Mouse (Mus musculus): ENCODE data around the gene Paqr6. TPM values are rescaled to one million over a fixed set of nuclear protein-coding genes. Genes with fewer than 3 reads are reported as not detected.

Paqr6 gene
- total RNA-seq, 1 experiment = 1.6 TPM

DNA sequence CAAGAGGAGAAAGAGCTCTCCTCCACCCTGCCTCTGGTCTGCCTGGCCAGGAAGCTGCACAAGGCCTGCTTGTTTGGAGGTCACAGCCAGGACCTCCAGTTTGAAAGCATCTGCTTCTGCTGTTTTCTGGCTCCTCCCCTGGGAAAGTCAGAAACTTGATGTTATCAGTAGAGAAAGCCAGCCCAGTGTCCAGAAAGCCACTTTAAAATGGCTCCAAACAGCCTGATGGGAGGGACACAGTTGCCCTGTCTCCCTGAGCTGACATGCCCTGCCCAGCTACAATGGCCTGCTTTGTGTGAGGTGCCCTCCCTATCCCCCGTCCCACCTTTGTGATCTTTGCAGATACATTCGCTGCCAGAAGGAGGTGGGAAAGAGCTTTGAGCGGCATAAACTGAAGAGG lies 4.4 kb upstream of the Paqr6 start:
- Histone ChIP-seq H3K9ac (ENCODE audit: insufficient read depth, low read depth, low read length, poor library complexity, severe bottlenecking) (no peak overlapping the region), H3K27ac (ENCODE audit: insufficient read depth, low read depth, low read length, poor library complexity, severe bottlenecking) (no peak overlapping the region), H3K9me3 (ENCODE audit: control insufficient read depth, insufficient read depth, low read depth, low read length) (no peaks in the 10 kb centered on the region), H3K4me1 (ENCODE audit: control insufficient read depth in 2 of 2, insufficient read depth in 2 of 2, low read length in 2 of 2, poor library complexity in 1 of 2) (peaks cover 0 to 12% of the 10 kb centered on the region in 2 experiments; a peak in 2 of 4 replicates), H3K4me3 (ENCODE audit: insufficient read depth in 1 of 2, low read depth in 1 of 2, low read length in 2 of 2, poor library complexity in 1 of 2, severe bottlenecking in 1 of 2) (no peak overlapping the region), H3K36me3 (ENCODE audit: control insufficient read depth, insufficient read depth, low read length, poor library complexity, severe bottlenecking) (peaks cover 72% of the 10 kb centered on the region)
- no peak for DNase-seq (ENCODE audit: low read depth, low spot score)
- no peak for TF ChIP-seq ZC3H11A (IDR thresholded peaks at IDR 0.05; ENCODE audit: borderline replicate concordance, low read depth, low read length)
- in situ Hi-C loops (cut with MboI; ENCODE audit: low sequenced_read_pairs in 2 of 2, unreplicated experiment in 2 of 2) = no loop called here

DNA sequence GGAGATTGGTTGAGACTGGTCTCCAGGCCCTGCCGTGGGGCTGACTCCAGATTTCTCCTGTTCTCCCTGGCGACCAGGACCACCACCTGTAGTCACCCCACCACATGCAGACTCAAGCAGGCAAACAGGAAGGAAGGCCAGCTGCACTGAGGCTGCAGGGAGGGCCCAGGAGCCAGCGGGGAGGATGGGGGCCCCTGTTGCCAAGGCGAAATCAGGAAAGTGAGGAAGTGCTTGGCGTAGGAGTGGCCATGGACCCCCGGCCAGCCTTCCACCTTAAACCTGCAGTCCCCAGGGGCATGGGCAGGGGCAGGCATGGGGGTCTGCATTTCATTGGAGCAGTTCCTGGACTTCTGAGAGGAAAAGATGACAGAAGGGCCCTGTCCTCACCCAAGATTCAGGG lies 3.3 kb upstream of the Paqr6 start:
- Histone ChIP-seq H3K4me1 (ENCODE audit: control insufficient read depth in 2 of 2, insufficient read depth in 2 of 2, low read length in 2 of 2, poor library complexity in 1 of 2) (peaks cover 0 to 17% of the 10 kb centered on the region in 2 experiments; a peak in 2 of 4 replicates), H3K27ac (ENCODE audit: insufficient read depth, low read depth, low read length, poor library complexity, severe bottlenecking) (no peak overlapping the region), H3K9me3 (ENCODE audit: control insufficient read depth, insufficient read depth, low read depth, low read length) (no peaks in the 10 kb centered on the region), H3K36me3 (ENCODE audit: control insufficient read depth, insufficient read depth, low read length, poor library complexity, severe bottlenecking) (peaks cover 61% of the 10 kb centered on the region), H3K9ac (ENCODE audit: insufficient read depth, low read depth, low read length, poor library complexity, severe bottlenecking) (no peak overlapping the region), H3K4me3 (ENCODE audit: insufficient read depth in 1 of 2, low read depth in 1 of 2, low read length in 2 of 2, poor library complexity in 1 of 2, severe bottlenecking in 1 of 2) (no peak overlapping the region)
- DNase-seq (ENCODE audit: low read depth, low spot score) = no peak
- TF ChIP-seq ZC3H11A (IDR thresholded peaks at IDR 0.05; ENCODE audit: borderline replicate concordance, low read depth, low read length) (no peak), ZNF384 (IDR thresholded peaks at IDR 0.05; ENCODE audit: low read depth, low read length) (no peak), HCFC1 (IDR thresholded peaks at IDR 0.05; ENCODE audit: borderline replicate concordance, insufficient read depth, low read length) (no peak), CHD2 (IDR thresholded peaks at IDR 0.05; ENCODE audit: low read depth, low read length) (no peak)
- in situ Hi-C loops (cut with MboI; ENCODE audit: low sequenced_read_pairs in 2 of 2, unreplicated experiment in 2 of 2) = no loop called here

DNA sequence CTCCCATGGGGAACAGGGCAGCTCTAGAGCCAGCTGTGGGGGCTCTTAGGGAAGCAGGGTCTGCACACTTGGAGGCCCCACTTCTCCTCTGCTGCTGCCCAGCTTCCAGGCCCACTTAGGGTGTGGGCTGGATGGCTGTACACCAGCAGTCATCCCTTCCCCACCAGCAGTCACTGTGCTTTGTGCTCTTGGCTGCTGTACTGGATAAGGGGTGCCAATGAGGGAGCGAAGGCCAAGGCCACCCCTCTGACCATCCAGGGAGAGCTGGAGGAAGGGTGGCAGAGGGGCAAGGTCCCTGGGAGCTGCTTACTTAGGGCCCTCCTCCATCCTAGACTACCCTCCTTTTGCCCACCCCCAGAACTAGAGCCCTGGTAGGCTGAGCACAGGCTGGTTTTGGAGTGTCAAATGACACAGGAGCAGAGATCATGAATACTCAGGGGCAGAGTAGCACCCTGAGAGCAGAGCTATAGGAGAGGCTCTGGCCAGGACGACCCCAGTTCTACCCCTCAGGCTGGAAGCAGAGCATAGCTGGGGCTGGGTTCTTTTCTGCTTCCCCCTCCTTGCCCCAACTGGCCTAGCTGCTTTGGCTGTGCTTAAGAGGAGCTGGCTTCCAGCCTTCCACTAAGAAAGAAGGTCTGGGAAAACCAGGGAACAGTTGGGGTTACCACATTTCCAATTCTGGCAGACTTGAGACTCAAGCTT lies 2.6 kb upstream of the Paqr6 start:
- Histone ChIP-seq H3K36me3 (ENCODE audit: control insufficient read depth, insufficient read depth, low read length, poor library complexity, severe bottlenecking) (peaks cover 55% of the 10 kb centered on the region), H3K9ac (ENCODE audit: insufficient read depth, low read depth, low read length, poor library complexity, severe bottlenecking) (no peak overlapping the region), H3K27ac (ENCODE audit: insufficient read depth, low read depth, low read length, poor library complexity, severe bottlenecking) (no peak overlapping the region), H3K4me1 (ENCODE audit: control insufficient read depth in 2 of 2, insufficient read depth in 2 of 2, low read length in 2 of 2, poor library complexity in 1 of 2) (peaks cover 0 to 17% of the 10 kb centered on the region in 2 experiments; a peak in 2 of 4 replicates), H3K9me3 (ENCODE audit: control insufficient read depth, insufficient read depth, low read depth, low read length) (no peaks in the 10 kb centered on the region), H3K4me3 (ENCODE audit: insufficient read depth in 1 of 2, low read depth in 1 of 2, low read length in 2 of 2, poor library complexity in 1 of 2, severe bottlenecking in 1 of 2) (no peak overlapping the region)
- in situ Hi-C loops (cut with MboI; ENCODE audit: low sequenced_read_pairs in 2 of 2, unreplicated experiment in 2 of 2) = no loop called here
- DNase-seq (ENCODE audit: low read depth, low spot score) = no peak
- no peak for TF ChIP-seq ZNF384 (IDR thresholded peaks at IDR 0.05; ENCODE audit: low read depth, low read length)
- TF ChIP-seq CHD2 (IDR thresholded peaks at IDR 0.05; ENCODE audit: low read depth, low read length) = no peak
- no peak for TF ChIP-seq HCFC1 (IDR thresholded peaks at IDR 0.05; ENCODE audit: borderline replicate concordance, insufficient read depth, low read length)
- TF ChIP-seq ZC3H11A (IDR thresholded peaks at IDR 0.05; ENCODE audit: borderline replicate concordance, low read depth, low read length) = no peak
- TF ChIP-seq MAFK (IDR thresholded peaks at IDR 0.05; ENCODE audit: insufficient read depth, low read depth, low read length) = no peak

DNA sequence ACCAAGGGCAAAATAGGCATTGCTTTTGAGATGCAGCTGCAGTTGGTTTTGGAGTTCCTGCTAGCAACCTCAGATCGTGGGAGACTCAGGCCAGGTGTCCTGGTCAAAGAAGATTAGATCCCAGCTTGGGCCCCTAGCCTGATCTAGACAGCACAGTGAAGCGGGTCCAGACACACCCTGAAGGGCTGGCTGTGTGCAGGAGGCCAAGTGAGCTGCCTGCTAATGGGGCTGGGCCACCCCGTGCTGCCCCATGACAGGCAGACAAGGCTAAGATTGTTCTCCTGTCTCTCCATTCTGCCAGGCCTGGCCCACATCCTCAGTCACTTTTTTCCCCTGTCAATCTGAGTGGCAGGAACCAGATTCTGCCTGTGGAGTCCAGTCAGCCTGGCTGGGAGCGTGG lies 684 bp upstream of the Paqr6 start:
- no peaks in the 10 kb centered on the region for H3K9me3 ChIP-seq (ENCODE audit: control insufficient read depth, insufficient read depth, low read depth, low read length)
- H3K4me3 ChIP-seq (ENCODE audit: insufficient read depth in 1 of 2, low read depth in 1 of 2, low read length in 2 of 2, poor library complexity in 1 of 2, severe bottlenecking in 1 of 2) = no peak overlapping the region
- no peak overlapping the region for H3K27ac ChIP-seq (ENCODE audit: insufficient read depth, low read depth, low read length, poor library complexity, severe bottlenecking)
- no peak for DNase-seq (ENCODE audit: low read depth, low spot score)
- H3K9ac ChIP-seq (ENCODE audit: insufficient read depth, low read depth, low read length, poor library complexity, severe bottlenecking) = no peak overlapping the region
- in situ Hi-C loops (cut with MboI; ENCODE audit: low sequenced_read_pairs in 2 of 2, unreplicated experiment in 2 of 2) = no loop called here
- peaks cover 0 to 17% of the 10 kb centered on the region in 2 experiments; a peak in 2 of 4 replicates for H3K4me1 ChIP-seq (ENCODE audit: control insufficient read depth in 2 of 2, insufficient read depth in 2 of 2, low read length in 2 of 2, poor library complexity in 1 of 2)
- TF ChIP-seq CHD2 (IDR thresholded peaks at IDR 0.05; ENCODE audit: low read depth, low read length) = no peak
- TF ChIP-seq ZNF384 (IDR thresholded peaks at IDR 0.05; ENCODE audit: low read depth, low read length) = no peak
- no peak for TF ChIP-seq HCFC1 (IDR thresholded peaks at IDR 0.05; ENCODE audit: borderline replicate concordance, insufficient read depth, low read length)
- TF ChIP-seq ZC3H11A (IDR thresholded peaks at IDR 0.05; ENCODE audit: borderline replicate concordance, low read depth, low read length) = no peak
- no peak for TF ChIP-seq MAFK (IDR thresholded peaks at IDR 0.05; ENCODE audit: insufficient read depth, low read depth, low read length)
- H3K36me3 ChIP-seq (ENCODE audit: control insufficient read depth, insufficient read depth, low read length, poor library complexity, severe bottlenecking) = peaks cover 38% of the 10 kb centered on the region

Data from ES-E14 (cell line).